Mouse (Mus musculus) midbrain, embryonic 11.5 days (tissue): ENCODE data around the gene Taok1. TPM values are rescaled to one million over a fixed set of nuclear protein-coding genes. Genes with fewer than 3 reads are reported as not detected.
A peak's percentile ranks its signal among the peaks of the same experiment; 100 is the strongest.

ENCODE experiments used
- ATAC-seq: fragments of 200-750 bp; cut with Nextera tagmentation; 2 replicates; pipeline ENCODE4 v1.8.0; 2017; ENCODE audit warnings: moderate TSS enrichment, moderate library complexity; ENCODE audit not compliant: low FRiP score
- DNase-seq: peaks from one replicate; pipeline ENCODE4 v3.0.0; 2015; ENCODE audit warnings: low spot score; ENCODE audit errors: missing footprints
- H3K27ac ChIP-seq: fragments of 300-500 bp; sonication (generic); 2 replicates; pipeline ENCODE4 v1.5.1; 2014; ENCODE audit warnings: low read depth, low read length
- H3K27me3 ChIP-seq: fragments of 300-500 bp; sonication (generic); 2 replicates; pipeline ENCODE4 v1.6.1; 2014; ENCODE audit warnings: mild to moderate bottlenecking, low read length, moderate library complexity, mixed read lengths; ENCODE audit not compliant: control insufficient read depth, insufficient read depth
- H3K36me3 ChIP-seq: fragments of 300-500 bp; sonication (generic); 2 replicates; pipeline ENCODE4 v1.6.1; 2014; ENCODE audit warnings: mild to moderate bottlenecking, low read length, moderate library complexity, mixed read lengths; ENCODE audit not compliant: control insufficient read depth, insufficient read depth
- H3K4me1 ChIP-seq: fragments of 300-500 bp; sonication (generic); 2 replicates; pipeline ENCODE4 v1.6.1; 2014; ENCODE audit warnings: low read length; ENCODE audit not compliant: control insufficient read depth, insufficient read depth
- H3K4me2 ChIP-seq: fragments of 300-500 bp; sonication (generic); 2 replicates; pipeline ENCODE4 v1.6.1; 2014; ENCODE audit warnings: mild to moderate bottlenecking, moderate library complexity
- H3K4me3 ChIP-seq: fragments of 300-500 bp; sonication (generic); 2 replicates; pipeline ENCODE4 v1.5.1; 2014; ENCODE audit warnings: low read depth, low read length
- H3K9ac ChIP-seq: fragments of 300-500 bp; sonication (generic); 2 replicates; pipeline ENCODE4 v1.6.1; 2014; ENCODE audit warnings: low read length
- H3K9me3 ChIP-seq: fragments of 300-500 bp; sonication (generic); 2 replicates; pipeline ENCODE4 v1.6.1; 2016; ENCODE audit warnings: low read length; ENCODE audit not compliant: control insufficient read depth
- WGBS: fragments of 180-500 bp; shearing (Covaris S2); extraction: QIAGEN DNeasy Blood & Tissue Kit; methylation state at CpG from one replicate; pipeline ENCODE4 v1.1.7; 2014; 5-methylcytosine and 5-hydroxymethylcytosine counted together
- polyA plus RNA-seq: library from polyadenylated mRNA; unstranded; fragments of >200 nt; fragmentation: Nextera tagmentation; extraction: Ambion mirVana; gene quantifications from 2 replicates; pipeline ENCODE4 v1.2.1, GENCODE M21; 2014

Taok1 gene
- polyA plus RNA-seq, 1 experiment from 2014 or later = 21.0 TPM

- 68% methylated on average over 5 of the region's 5 CpGs for WGBS
- no peak overlapping the region for H3K4me2 ChIP-seq
- H3K27ac ChIP-seq = no peak overlapping the region
Observed at GRCm38 (mm10) chr11:77626596-77627535, 19.3 kb upstream of the Taok1 start.

GRCm38 (mm10) chr11:77625061-77625855 lies 17.6 kb upstream of the Taok1 start:
- WGBS = 5% methylated on average over 11 of the region's 11 CpGs
- ATAC-seq (no peak), DNase-seq (peak; percentile 95)
- H3K27me3 ChIP-seq = no peaks in the 10 kb centered on the region
- peaks cover 17% of the 10 kb centered on the region for H3K4me1 ChIP-seq
- H3K9me3 ChIP-seq = no peaks in the 10 kb centered on the region
- no peaks in the 10 kb centered on the region for H3K36me3 ChIP-seq
- peak overlapping the region; percentile 30 for H3K4me3 ChIP-seq
- H3K4me2 ChIP-seq = peak overlapping the region; percentile 83
- H3K9ac ChIP-seq = peak overlapping the region; percentile 47
- peak overlapping the region; percentile 49; the same call in 1 of the 2 replicates for H3K27ac ChIP-seq

More at GRCm38 (mm10) chr11:77626596-77627535, 19.3 kb upstream of the Taok1 start:
- no peaks in the 10 kb centered on the region for H3K36me3 ChIP-seq
- H3K4me3 ChIP-seq = no peak overlapping the region
- H3K9me3 ChIP-seq = no peaks in the 10 kb centered on the region
- H3K4me1 ChIP-seq = peaks cover 17% of the 10 kb centered on the region
- no peak for ATAC-seq
- no peak overlapping the region for H3K9ac ChIP-seq
- no peaks in the 10 kb centered on the region for H3K27me3 ChIP-seq
- no peak for DNase-seq

- Histone ChIP-seq H3K9me3 (no peaks in the 10 kb centered on the region), H3K27me3 (no peaks in the 10 kb centered on the region), H3K4me1 (peaks cover 17% of the 10 kb centered on the region), H3K27ac (peak overlapping the region; percentile 60), H3K4me3 (peak overlapping the region; percentile 30), H3K4me2 (peak overlapping the region; percentile 83), H3K9ac (peak overlapping the region; percentile 47), H3K36me3 (no peaks in the 10 kb centered on the region)
- ATAC-seq (peak; percentile 71; the same call in 1 of the 2 replicates), DNase-seq (no peak)
- 1% methylated on average over 17 of the region's 17 CpGs for WGBS
Observed at GRCm38 (mm10) chr11:77624441-77625060, 16.9 kb upstream of the Taok1 start.

DNA sequence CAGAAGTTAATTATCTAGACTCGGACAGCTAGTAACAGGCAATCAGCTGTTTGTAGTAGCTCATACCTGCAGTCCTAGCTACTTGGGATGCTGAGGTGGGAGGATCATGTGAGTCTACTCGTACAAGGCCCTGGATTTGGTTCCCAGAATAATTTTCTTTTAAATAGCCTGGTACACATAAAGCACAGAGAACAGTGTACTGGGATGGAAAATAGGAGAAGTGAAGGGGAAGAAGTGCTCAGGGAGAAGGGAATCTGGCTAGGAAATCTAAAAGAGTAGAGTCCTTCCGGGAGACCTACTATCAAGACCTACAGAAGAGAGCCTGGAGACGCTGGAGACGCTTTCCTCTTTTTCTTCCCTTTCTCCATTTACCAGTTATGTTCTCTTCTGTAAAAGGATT lies 16.4 kb upstream of the Taok1 start:
- no peaks in the 10 kb centered on the region for H3K27me3 ChIP-seq
- H3K4me1 ChIP-seq = peaks cover 17% of the 10 kb centered on the region
- H3K27ac ChIP-seq = peak overlapping the region; percentile 60
- H3K9me3 ChIP-seq = no peaks in the 10 kb centered on the region
- no peaks in the 10 kb centered on the region for H3K36me3 ChIP-seq
- H3K4me3 ChIP-seq = peak overlapping the region; percentile 30
- peak overlapping the region; percentile 83 for H3K4me2 ChIP-seq
- peak; percentile 90 for DNase-seq
- no peak for ATAC-seq
- 26% methylated on average over 5 of the region's 5 CpGs for WGBS
- H3K9ac ChIP-seq = peak overlapping the region; percentile 47

DNA sequence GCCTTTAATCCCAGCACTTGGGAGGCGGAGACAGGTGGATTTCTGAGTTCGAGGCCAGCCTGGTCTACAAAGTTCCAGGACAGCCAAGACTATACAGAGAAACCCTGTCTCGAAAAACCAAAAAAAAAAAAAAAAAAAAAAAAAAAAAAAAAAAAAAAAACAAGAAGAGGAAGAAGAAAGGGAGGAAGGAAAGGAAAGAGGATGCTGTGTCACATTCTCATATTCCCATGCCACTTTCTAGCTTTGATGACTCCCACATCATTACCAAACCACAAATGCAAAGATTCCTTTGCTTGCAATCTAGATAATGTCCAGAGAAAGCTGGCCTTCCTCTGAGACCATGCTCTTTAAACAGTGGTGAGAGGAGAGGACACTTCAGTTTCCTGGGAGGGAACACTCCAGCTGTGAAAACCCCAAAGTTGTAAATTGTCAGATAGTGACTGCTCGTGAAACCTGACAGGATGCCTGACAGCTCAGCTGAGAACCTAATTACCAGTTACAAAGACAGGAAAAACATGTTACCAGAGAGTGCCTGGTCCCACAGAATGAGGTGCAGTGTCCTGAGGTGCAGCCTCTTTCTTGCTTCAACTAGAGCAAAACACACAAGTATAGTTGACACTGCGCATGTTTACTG lies 14.4 kb upstream of the Taok1 start:
- ATAC-seq (no peak), DNase-seq (no peak)
- H3K27me3 ChIP-seq = no peaks in the 10 kb centered on the region
- H3K4me2 ChIP-seq = no peak overlapping the region
- H3K4me3 ChIP-seq = no peak overlapping the region
- H3K27ac ChIP-seq = no peak overlapping the region
- H3K4me1 ChIP-seq = peaks cover 17% of the 10 kb centered on the region
- H3K9me3 ChIP-seq = no peaks in the 10 kb centered on the region
- 68% methylated on average over 5 of the region's 5 CpGs for WGBS
- no peaks in the 10 kb centered on the region for H3K36me3 ChIP-seq
- no peak overlapping the region for H3K9ac ChIP-seq

DNA sequence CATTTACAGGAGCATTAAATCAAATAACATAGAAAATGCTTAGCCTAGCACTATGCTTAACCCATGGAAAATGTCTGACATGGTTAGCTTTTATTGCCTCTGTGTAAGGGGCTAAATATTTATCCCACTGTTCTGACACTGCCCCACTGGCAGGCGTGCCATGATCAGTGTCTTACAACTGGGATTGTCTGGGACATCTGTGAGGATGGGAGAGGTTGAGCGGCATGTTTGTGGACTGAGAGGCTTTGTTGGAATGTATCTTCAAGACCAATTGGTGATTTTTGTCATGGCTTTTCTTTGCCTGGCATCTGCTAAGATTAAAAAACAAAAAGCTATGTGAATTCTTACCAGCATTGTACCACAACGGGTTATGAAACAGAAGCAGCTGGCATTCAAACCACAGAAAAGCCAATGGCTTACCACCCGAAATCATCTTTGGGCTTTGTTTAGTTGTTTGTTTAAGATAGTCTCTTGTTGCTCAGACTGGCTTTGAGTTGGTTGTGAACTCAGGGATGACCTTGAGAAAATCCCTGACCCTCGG lies 7.5 kb upstream of the Taok1 start:
- Histone ChIP-seq H3K4me2 (no peak overlapping the region), H3K4me3 (no peak overlapping the region), H3K27ac (no peak overlapping the region), H3K27me3 (no peaks in the 10 kb centered on the region), H3K4me1 (no peaks in the 10 kb centered on the region), H3K36me3 (no peaks in the 10 kb centered on the region), H3K9me3 (no peaks in the 10 kb centered on the region), H3K9ac (no peak overlapping the region)
- ATAC-seq = no peak
- no peak for DNase-seq
- WGBS = 81% methylated on average over 5 of the region's 5 CpGs

DNA sequence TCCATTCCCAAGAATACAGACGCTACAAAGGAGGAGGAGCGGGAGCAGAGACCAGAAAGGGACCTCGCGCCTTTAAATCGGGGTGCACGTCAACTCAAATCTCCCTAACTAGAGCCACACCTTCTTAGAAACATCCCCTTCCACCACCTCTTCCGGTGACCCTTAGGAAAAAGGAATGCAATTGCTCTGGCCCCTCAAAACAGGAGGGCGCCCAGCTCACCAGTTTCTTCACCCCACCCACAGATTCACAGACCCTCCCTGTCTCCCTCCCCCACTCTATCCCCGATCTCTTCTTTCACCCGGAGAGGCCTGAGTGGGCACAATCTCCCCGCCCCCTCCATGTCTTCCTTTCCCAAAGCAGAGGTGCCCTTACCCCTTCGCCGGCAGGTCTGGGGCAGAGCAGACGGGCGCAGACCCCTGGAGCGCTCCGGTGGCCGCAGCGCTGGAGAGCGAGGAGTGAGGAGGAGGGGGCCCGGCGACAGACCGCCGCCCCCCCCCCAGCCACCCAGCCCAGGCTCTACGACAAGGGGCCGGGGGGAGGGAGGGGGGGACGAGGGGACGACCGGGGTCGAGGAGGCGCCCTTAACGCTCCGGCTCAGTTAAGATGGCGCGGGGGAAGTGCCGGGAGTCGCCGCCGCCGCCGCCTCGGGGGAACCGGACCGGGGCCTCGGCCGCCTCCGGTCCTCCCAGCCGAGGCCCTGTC lies 629 bp downstream of the Taok1 start:
- H3K9me3 ChIP-seq = no peaks in the 10 kb centered on the region
- H3K4me3 ChIP-seq = peak overlapping the region; percentile 89
- no peaks in the 10 kb centered on the region for H3K27me3 ChIP-seq
- ATAC-seq = peak; percentile 74
- peak overlapping the region; percentile 99 for H3K9ac ChIP-seq
- peak overlapping the region; percentile 77 for H3K4me2 ChIP-seq
- H3K4me1 ChIP-seq = peaks cover 14% of the 10 kb centered on the region
- under 1% methylated on average over 43 of the region's 48 CpGs for WGBS
- peak overlapping the region; percentile 96 for H3K27ac ChIP-seq
- peak; percentile 97 for DNase-seq
- H3K36me3 ChIP-seq = no peaks in the 10 kb centered on the region

- peak overlapping the region; percentile 77 for H3K4me2 ChIP-seq
- no peaks in the 10 kb centered on the region for H3K36me3 ChIP-seq
- no peaks in the 10 kb centered on the region for H3K9me3 ChIP-seq
- peaks cover 14% of the 10 kb centered on the region for H3K4me1 ChIP-seq
- WGBS = 8% methylated on average over 6 of the region's 6 CpGs
- peak overlapping the region; percentile 99 for H3K9ac ChIP-seq
- H3K4me3 ChIP-seq = peak overlapping the region; percentile 89
- DNase-seq = no peak
- no peak for ATAC-seq
- H3K27me3 ChIP-seq = no peaks in the 10 kb centered on the region
- no peak overlapping the region for H3K27ac ChIP-seq
Observed at GRCm38 (mm10) chr11:77606469-77606834, 1.2 kb downstream of the Taok1 start.
